Mouse (Mus musculus) CH12.LX (cell line): ENCODE measurements around the gene Ryr1. TPM values are rescaled to one million over a fixed set of nuclear protein-coding genes. Genes with fewer than 3 reads are reported as not detected.

Experiments used
- DNase-seq: peaks from one replicate; pipeline ENCODE4 v3.0.0-alpha.2; 2013; ENCODE audit errors: extremely low read depth
- H3K27ac ChIP-seq: 2 replicates; pipeline ENCODE4 v1.5.1; 2012; ENCODE audit warnings: low read depth, mild to moderate bottlenecking, control low read depth, moderate library complexity; ENCODE audit not compliant: insufficient read depth
- H3K27me3 ChIP-seq: replicated peaks from 2 replicates; pipeline ENCODE3; 2012; ENCODE audit warnings: inconsistent platforms
- H3K36me3 ChIP-seq, 2 experiments: replicated peaks in 1 of 2; 2 replicates each; pipeline versions ENCODE3 to v1.6.1; 2012; ENCODE audit warnings: inconsistent platforms in 1 of 2, low read length in 1 of 2, mild to moderate bottlenecking in 1 of 2, mixed read lengths in 1 of 2, moderate library complexity in 1 of 2; ENCODE audit not compliant: control insufficient read depth in 1 of 2, insufficient read depth in 1 of 2
- H3K4me1 ChIP-seq, 2 experiments: 2 replicates each; pipeline ENCODE4 v1.6.1; 2012; ENCODE audit warnings: inconsistent platforms in 1 of 2, moderate library complexity in 1 of 2; ENCODE audit not compliant: insufficient read depth in 2 of 2, control insufficient read depth in 1 of 2
- H3K4me2 ChIP-seq: 2 replicates; pipeline ENCODE4 v1.6.1; 2012; ENCODE audit warnings: low read depth, mild to moderate bottlenecking, control low read depth; ENCODE audit not compliant: poor library complexity, insufficient read depth, severe bottlenecking
- H3K4me3 ChIP-seq, 3 experiments: fragments of 150-350 bp in 1 of 3; sonication (generic) in 1 of 3; replicated peaks in 1 of 3; 2 replicates each; pipeline versions ENCODE3 to v1.5.1; 2011 to 2012; ENCODE audit warnings: low read depth in 2 of 3, low read length in 2 of 3, mild to moderate bottlenecking in 2 of 3, moderate library complexity in 2 of 3, control low read depth in 1 of 3, improper control_type of control experiment in 1 of 3, inconsistent platforms in 1 of 3, mixed read lengths in 1 of 3; ENCODE audit not compliant: poor library complexity in 1 of 3
- H3K79me2 ChIP-seq: replicated peaks from 2 replicates; pipeline ENCODE4 v1.6.1; 2012; ENCODE audit warnings: mild to moderate bottlenecking, moderate library complexity; ENCODE audit not compliant: control insufficient read depth, poor library complexity, insufficient read depth, severe bottlenecking; ENCODE audit errors: extremely low read depth
- H3K9ac ChIP-seq: 2 replicates; pipeline ENCODE4 v1.6.1; 2012; ENCODE audit warnings: low read depth, mild to moderate bottlenecking, control low read depth, moderate library complexity; ENCODE audit not compliant: insufficient read depth
- H3K9me3 ChIP-seq: replicated peaks from 2 replicates; pipeline ENCODE3; 2012; ENCODE audit warnings: low read length, inconsistent platforms, mixed read lengths
- CHD1 ChIP-seq: IDR thresholded peaks from 2 replicates; pipeline ENCODE4 v1.6.1; 2012; ENCODE audit warnings: low read depth, low read length, improper control_type of control experiment, inconsistent platforms
- CHD2 ChIP-seq: IDR thresholded peaks from 2 replicates; pipeline ENCODE4 v1.6.1; 2011; ENCODE audit warnings: low read length, improper control_type of control experiment
- CTCF ChIP-seq, 2 experiments: IDR thresholded peaks in 1 of 2; conservative IDR thresholded peaks in 1 of 2; 2 replicates each; pipeline ENCODE4 v1.5.1; 2011 to 2012; ENCODE audit warnings: low read depth in 2 of 2, low read length in 2 of 2, improper control_type of control experiment in 1 of 2, inconsistent platforms in 1 of 2, mild to moderate bottlenecking in 1 of 2, moderate library complexity in 1 of 2
- E2F4 ChIP-seq: IDR thresholded peaks from 2 replicates; pipeline ENCODE4 v1.6.1; 2011; ENCODE audit warnings: low read depth, low read length, improper control_type of control experiment; ENCODE audit not compliant: insufficient replicate concordance
- ELF1 ChIP-seq: IDR thresholded peaks from 2 replicates; pipeline ENCODE4 v1.6.1; 2014; ENCODE audit warnings: low read depth, mild to moderate bottlenecking, inconsistent platforms, low read length, improper control_type of control experiment
- EP300 ChIP-seq: IDR thresholded peaks from 2 replicates; pipeline ENCODE4 v1.6.1; 2011; ENCODE audit warnings: low read length, improper control_type of control experiment
- ETS1 ChIP-seq: conservative IDR thresholded peaks from 2 replicates; pipeline ENCODE4 v1.6.1; 2012; ENCODE audit warnings: low read depth, mild to moderate bottlenecking, inconsistent platforms, low read length, improper control_type of control experiment, moderate library complexity
- IRF4 ChIP-seq: IDR thresholded peaks from 2 replicates; pipeline ENCODE4 v1.6.1; 2014; ENCODE audit warnings: low read depth, mild to moderate bottlenecking, inconsistent platforms, low read length, improper control_type of control experiment
- JUN ChIP-seq: IDR thresholded peaks from 2 replicates; pipeline ENCODE4 v1.6.1; 2011; ENCODE audit warnings: low read depth, mild to moderate bottlenecking, low read length, improper control_type of control experiment, moderate library complexity; ENCODE audit not compliant: insufficient read depth
- KAT2A ChIP-seq: IDR thresholded peaks from 2 replicates; pipeline ENCODE4 v1.6.1; 2012; ENCODE audit warnings: low read length, improper control_type of control experiment, inconsistent platforms; ENCODE audit not compliant: insufficient replicate concordance
- MAFK ChIP-seq: IDR thresholded peaks from 2 replicates; pipeline ENCODE4 v1.6.1; 2011; ENCODE audit warnings: low read length, improper control_type of control experiment; ENCODE audit not compliant: insufficient replicate concordance
- MEF2A ChIP-seq: IDR thresholded peaks from 2 replicates; pipeline ENCODE4 v1.6.1; 2014; ENCODE audit warnings: low read depth, mild to moderate bottlenecking, inconsistent platforms, low read length, improper control_type of control experiment, borderline replicate concordance
- MXI1 ChIP-seq: IDR thresholded peaks from 2 replicates; pipeline ENCODE4 v1.6.1; 2011; ENCODE audit warnings: mild to moderate bottlenecking, low read depth, low read length, improper control_type of control experiment
- NELFE ChIP-seq: IDR thresholded peaks from 2 replicates; pipeline ENCODE4 v1.6.1; 2011; ENCODE audit warnings: low read depth, low read length, improper control_type of control experiment
- PAX5 ChIP-seq: IDR thresholded peaks from 2 replicates; pipeline ENCODE4 v1.6.1; 2012; ENCODE audit warnings: low read length, inconsistent platforms, mixed read lengths
- POLR2AphosphoS2 ChIP-seq: IDR thresholded peaks from 2 replicates; pipeline ENCODE4 v1.6.1; 2011; ENCODE audit warnings: low read depth, low read length, improper control_type of control experiment
- RAD21 ChIP-seq: IDR thresholded peaks from 2 replicates; pipeline ENCODE4 v1.6.1; 2011; ENCODE audit warnings: low read depth, mild to moderate bottlenecking, low read length, improper control_type of control experiment, moderate library complexity
- RCOR1 ChIP-seq: conservative IDR thresholded peaks from 2 replicates; pipeline ENCODE4 v1.6.1; 2012; ENCODE audit warnings: low read depth, mild to moderate bottlenecking, inconsistent platforms, low read length, improper control_type of control experiment
- SMC3 ChIP-seq: IDR thresholded peaks from 2 replicates; pipeline ENCODE4 v1.6.1; 2011; ENCODE audit warnings: low read depth, low read length, improper control_type of control experiment
- TBP ChIP-seq: conservative IDR thresholded peaks from 2 replicates; pipeline ENCODE4 v1.6.1; 2011; ENCODE audit warnings: low read depth, low read length, improper control_type of control experiment
- TCF12 ChIP-seq: IDR thresholded peaks from 2 replicates; pipeline ENCODE4 v1.6.1; 2014; ENCODE audit warnings: low read depth, mild to moderate bottlenecking, inconsistent platforms, low read length, improper control_type of control experiment
- USF2 ChIP-seq: conservative IDR thresholded peaks from 2 replicates; pipeline ENCODE4 v1.6.1; 2011; ENCODE audit warnings: low read depth, low read length, improper control_type of control experiment
- ZC3H11A ChIP-seq: IDR thresholded peaks from 2 replicates; pipeline ENCODE4 v1.6.1; 2012; ENCODE audit warnings: low read depth, mild to moderate bottlenecking, inconsistent platforms, low read length, improper control_type of control experiment
- ZNF384 ChIP-seq: IDR thresholded peaks from 2 replicates; pipeline ENCODE4 v1.6.1; 2012; ENCODE audit warnings: low read depth, low read length, improper control_type of control experiment, inconsistent platforms
- dilution Hi-C: fragments of 300-500 bp; cut with MboI; formaldehyde crosslinking; loops from 2 replicates; pipeline ENCODE4 v1.14.3; 2020; ENCODE audit warnings: low sequenced_read_pairs; ENCODE audit not compliant: extremely low pct_unique_long_range_greater_than_20kb, extremely low pct_ligation_motif_present
- in situ Hi-C: fragments of 300-500 bp; cut with MboI; formaldehyde crosslinking; loops from 3 replicates; pipeline ENCODE4 v1.14.3; 2019; ENCODE audit warnings: low sequenced_read_pairs, low pct_ligation_motif_present, low pct_unique_long_range_greater_than_20kb, mixed read lengths
- polyA plus RNA-seq: library from polyadenylated mRNA; unstranded; fragments of >175 nt; gene quantifications from 2 replicates; pipeline ENCODE4 v1.2.1, GENCODE M21; 2012; ENCODE audit warnings: low read depth; ENCODE audit not compliant: insufficient read length
- total RNA-seq, 2 experiments: library from RNA; depleted of rRNA; stranded (reverse); fragments of 300-350 nt in 1 of 2; fragments of >200 nt in 1 of 2; gene quantifications; 2 replicates each; pipeline ENCODE4 v1.2.3; 2012 to 2014

Gene Ryr1
- total and polyA plus RNA-seq, 3 experiments, result 0.43 to 1.1 (median 0.68) TPM

- Histone ChIP-seq H3K27ac (no peak overlapping the region), H3K4me3 (no peak overlapping the region), H3K79me2 (peaks cover 61% of the 10 kb centered on the region), H3K4me1 (peaks cover 10 to 61% of the 10 kb centered on the region in 2 experiments)
- in situ Hi-C loops, result no loop called here
- dilution Hi-C loops, result no loop called here
- TF ChIP-seq POLR2AphosphoS2 (no peak), ZC3H11A (no peak), SMC3 (no peak), MXI1 (no peak), TCF12 (no peak), RAD21 (no peak), NELFE (no peak)
- TF ChIP-seq, all 38 proteins: peak for 0
- H3K36me3 ChIP-seq, result peaks cover 0 to 20% of the 10 kb centered on the region in 2 experiments
- no peak overlapping the region for H3K4me2 ChIP-seq
- H3K27me3 ChIP-seq, result no peaks in the 10 kb centered on the region
- no peaks in the 10 kb centered on the region for H3K9me3 ChIP-seq
- no peak overlapping the region for H3K9ac ChIP-seq
- DNase-seq, result no peak
These were observed 166.2 kb downstream of the Ryr1 start for GRCm38 (mm10) chr7:28958770-28959169.

DNA sequence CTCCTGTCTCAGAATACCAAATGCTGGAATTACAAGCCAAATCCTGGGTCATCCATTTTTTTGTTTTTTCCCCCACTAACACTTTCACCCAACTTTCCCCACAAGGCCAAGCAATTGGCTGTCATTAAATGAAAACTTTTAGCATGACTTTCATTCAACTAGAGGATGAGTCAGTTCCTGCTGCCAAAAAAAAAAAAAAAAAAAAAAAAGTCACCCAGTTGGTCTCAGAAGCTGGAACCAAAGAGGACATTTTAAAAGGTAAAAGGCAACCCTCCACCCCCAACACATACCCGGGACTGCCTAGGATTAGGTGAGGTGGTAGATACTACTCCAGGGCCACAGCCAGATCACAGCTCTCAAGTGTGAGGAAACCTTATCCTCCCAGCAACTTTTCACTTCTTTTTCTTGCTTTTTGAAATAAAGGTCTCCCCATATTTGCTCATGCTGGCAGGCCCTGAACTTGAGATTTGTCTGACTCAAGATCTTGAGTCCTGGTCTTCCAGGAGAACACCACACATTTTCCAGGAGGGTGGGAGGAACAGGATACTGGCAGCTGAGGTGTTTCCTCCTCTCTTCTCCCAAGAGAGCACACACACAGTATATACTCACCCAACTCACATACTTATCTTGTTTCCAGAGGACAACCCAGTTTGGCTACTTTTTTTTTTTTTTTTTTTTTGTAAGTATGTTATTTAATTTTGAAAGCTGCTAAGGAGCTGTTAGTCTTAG, 166.8 kb downstream of the Ryr1 start:
- TF ChIP-seq RCOR1 (no peak), ZC3H11A (no peak), ZNF384 (peak; percentile 79), IRF4 (no peak)
- dilution Hi-C loops (no loop called here), in situ Hi-C loops (no loop called here)
- H3K4me1 ChIP-seq, result peaks cover 10 to 65% of the 10 kb centered on the region in 2 experiments
- no peaks in the 10 kb centered on the region for H3K27me3 ChIP-seq
- no peak for DNase-seq
- H3K9me3 ChIP-seq, result no peaks in the 10 kb centered on the region
- H3K9ac ChIP-seq, result no peak overlapping the region
- H3K27ac ChIP-seq, result no peak overlapping the region
- peaks cover 65% of the 10 kb centered on the region for H3K79me2 ChIP-seq
- peaks cover 0 to 24% of the 10 kb centered on the region in 2 experiments for H3K36me3 ChIP-seq
- no peak overlapping the region for H3K4me2 ChIP-seq
- no peak overlapping the region for H3K4me3 ChIP-seq

GRCm38 (mm10) chr7:28957286-28957685, 167.7 kb downstream of the Ryr1 start:
- DNase-seq, result no peak
- Histone ChIP-seq H3K79me2 (peaks cover 69% of the 10 kb centered on the region), H3K9me3 (no peaks in the 10 kb centered on the region), H3K4me2 (no peak overlapping the region; the same call in 1 of the 2 replicates), H3K4me1 (peaks cover 10 to 71% of the 10 kb centered on the region in 2 experiments), H3K27me3 (no peaks in the 10 kb centered on the region), H3K4me3 (no peak overlapping the region), H3K9ac (no peak overlapping the region), H3K36me3 (peaks cover 0 to 27% of the 10 kb centered on the region in 2 experiments), H3K27ac (no peak overlapping the region)
- in situ Hi-C loops, result no loop called here
- dilution Hi-C loops, result no loop called here
- TF ChIP-seq CHD2 (no peak), TCF12 (no peak), MEF2A (no peak), IRF4 (no peak), MXI1 (no peak), ELF1 (no peak), CTCF (conservative IDR thresholded peaks at IDR 0.05 in 1 of 2, IDR thresholded peaks at IDR 0.05 in 1 of 2; ENCODE audit: low read depth in 2 of 2, low read length in 2 of 2) (no peak), USF2 (no peak), PAX5 (no peak), JUN (no peak), ETS1 (no peak), EP300 (no peak), TBP (no peak), CHD1 (no peak), NELFE (no peak), E2F4 (no peak), MAFK (no peak), POLR2AphosphoS2 (no peak), ZC3H11A (no peak), KAT2A (no peak)
- TF ChIP-seq, all 38 proteins: peak for 0
